Mouse (Mus musculus): ENCODE results near the gene Dclk1.

The Dclk1 gene

GRCm38 (mm10) chr3:55572297-55572681 lies 330.1 kb downstream of the Dclk1 start:
- in situ Hi-C loops (cut with MboI, MseI): no loop called here

- in situ Hi-C loops (cut with MboI, MseI): no loop called here
These were observed 331.8 kb downstream of the Dclk1 start for GRCm38 (mm10) chr3:55574003-55574402.

- in situ Hi-C loops (cut with MboI, MseI): no loop called here
These were observed 345.3 kb downstream of the Dclk1 start for GRCm38 (mm10) chr3:55587434-55587971.

DNA sequence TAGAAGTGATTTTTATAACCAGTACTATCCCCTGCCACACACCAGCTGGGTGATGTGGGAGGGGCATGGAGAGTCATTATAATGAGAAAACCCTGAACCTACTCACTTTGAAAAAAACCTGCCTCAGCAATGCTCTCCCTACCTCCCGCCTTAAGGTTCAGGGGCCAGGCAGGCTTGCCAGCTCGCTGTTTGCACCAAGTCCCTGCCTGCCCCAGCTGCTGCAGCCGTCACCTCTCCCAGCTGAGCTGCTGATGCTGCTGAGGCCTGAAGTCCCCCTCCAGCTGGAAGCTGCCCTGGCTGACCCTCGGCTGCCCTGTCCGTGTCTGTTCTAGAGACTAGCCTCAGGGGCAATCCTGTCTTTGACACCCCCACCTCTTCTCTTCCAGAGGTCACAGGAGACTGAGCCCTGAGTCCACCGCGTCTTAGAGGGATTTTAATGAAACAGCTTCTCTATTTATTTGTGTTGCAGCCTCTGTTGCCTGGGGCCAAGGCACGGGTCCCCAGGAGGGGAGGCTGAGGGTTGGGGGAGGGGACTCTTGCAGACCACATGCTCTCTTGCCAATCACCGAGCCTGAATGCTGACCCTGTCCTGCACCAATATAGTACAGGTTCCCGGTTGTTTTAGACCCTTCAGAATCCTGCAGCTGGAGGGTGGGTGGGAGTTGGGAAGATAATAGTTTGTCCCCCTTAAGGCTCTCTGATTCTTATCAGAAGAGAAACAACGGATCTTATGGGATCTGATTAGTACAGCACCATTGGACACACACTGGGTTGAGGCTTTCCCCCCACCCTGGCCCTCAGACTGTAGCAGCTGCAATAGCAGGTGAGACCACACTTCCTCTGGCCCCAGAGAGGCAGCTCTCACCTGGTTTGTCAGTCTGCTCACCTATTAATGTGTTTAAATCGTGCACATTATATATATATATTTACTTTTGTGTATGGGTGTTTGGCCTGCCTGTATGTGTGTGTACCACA lies 346.1 kb downstream of the Dclk1 start:
- in situ Hi-C loops (cut with MboI, MseI): no loop called here
